Mouse (Mus musculus) bone marrow, adult 2 months (tissue): ENCODE measurements around the gene Adgrv1. TPM values are rescaled to one million over a fixed set of nuclear protein-coding genes. Genes with fewer than 3 reads are reported as not detected.

Experiments used
- H3K27ac ChIP-seq: fragments of 200-500 bp; 2 replicates; pipeline ENCODE4 v1.5.1; 2012; ENCODE audit warnings: low read depth, mild to moderate bottlenecking, control low read depth, inconsistent platforms, low read length; ENCODE audit not compliant: control insufficient read depth, poor library complexity, insufficient read depth
- H3K4me1 ChIP-seq: fragments of 200-500 bp; 2 replicates; pipeline ENCODE4 v1.6.1; 2011; ENCODE audit warnings: low read length; ENCODE audit not compliant: control insufficient read depth, insufficient read depth
- H3K4me3 ChIP-seq: fragments of 200-500 bp; replicated peaks from 2 replicates; pipeline ENCODE3; 2011; ENCODE audit warnings: mild to moderate bottlenecking, low read depth, low read length, control low read depth; ENCODE audit not compliant: control insufficient read depth
- CTCF ChIP-seq: fragments of 200-500 bp; IDR thresholded peaks from 2 replicates; pipeline ENCODE4 v1.5.1; 2011; ENCODE audit warnings: low read length, control low read depth; ENCODE audit not compliant: control insufficient read depth, insufficient read depth
- POLR2A ChIP-seq: fragments of 200-500 bp; IDR thresholded peaks from 2 replicates; pipeline ENCODE4 v1.6.1; 2011; ENCODE audit warnings: low read depth, mild to moderate bottlenecking, control low read depth, low read length, borderline replicate concordance; ENCODE audit not compliant: control insufficient read depth
- WGBS: fragments of 180-500 bp; shearing (Covaris S2); methylation state at CpG from one replicate; pipeline ENCODE4 v1.1.7; 2018; 5-methylcytosine and 5-hydroxymethylcytosine counted together
- polyA plus RNA-seq: library from polyadenylated mRNA; stranded (reverse); fragments of >200 nt; gene quantifications from 2 replicates; pipeline ENCODE4 v1.2.4, GENCODE M21; 2011; ENCODE audit warnings: low replicate concordance; ENCODE audit not compliant: missing spikeins, insufficient read depth, insufficient read length

The Adgrv1 gene
- polyA plus RNA-seq, 1 experiment: 1.7 TPM

DNA sequence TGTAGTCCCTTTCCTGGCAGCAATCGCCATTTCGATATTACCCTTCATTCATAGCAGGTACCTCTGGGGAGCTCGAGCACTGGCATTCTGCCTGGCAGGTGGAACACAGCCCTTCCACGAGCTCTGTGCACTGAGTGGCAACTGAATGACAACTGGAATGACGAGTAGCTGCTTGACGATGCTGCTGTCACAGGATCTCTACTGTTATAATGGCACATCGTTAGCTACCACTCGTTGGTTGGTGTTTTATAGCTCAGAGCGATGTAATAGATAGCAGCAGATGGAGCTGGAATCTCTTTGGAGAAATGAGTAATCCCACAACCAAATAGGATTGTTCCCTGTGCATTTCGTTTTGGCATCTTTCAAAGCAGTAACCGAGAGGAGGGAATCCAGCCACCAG, 587.6 kb downstream of the Adgrv1 start:
- no peak overlapping the region for H3K4me3 ChIP-seq
- no peaks in the 10 kb centered on the region for H3K4me1 ChIP-seq
- 82% methylated on average over 11 of the region's 11 CpGs for WGBS
- TF ChIP-seq CTCF: no peak
- no peak for TF ChIP-seq POLR2A
- H3K27ac ChIP-seq: no peak overlapping the region

Other genes starting within 250 kb of the Adgrv1 start
- 3.0 and 4.5 TPM in 2 replicates for gene Lysmd3, start 24.5 kb upstream of the Adgrv1 start, polyA plus RNA-seq
- gene Polr3g, start 77.9 kb upstream of the Adgrv1 start, polyA plus RNA-seq: 4.9 and 5.0 TPM in 2 replicates
- 2.8 and 9.1 TPM in 2 replicates for gene Mblac2, start 78.2 kb upstream of the Adgrv1 start, polyA plus RNA-seq
- 53.3 and 57.3 TPM in 2 replicates for gene Cetn3, start 149.9 kb upstream of the Adgrv1 start, polyA plus RNA-seq